Mouse (Mus musculus) ovary, adult 18-20 months (tissue): ENCODE data around the gene Dcakd.

Source experiments
- DNase-seq: peaks from one replicate; pipeline ENCODE4 v3.0.0; 2022; ENCODE audit warnings: low spot score, mixed read lengths

Gene Dcakd

DNA sequence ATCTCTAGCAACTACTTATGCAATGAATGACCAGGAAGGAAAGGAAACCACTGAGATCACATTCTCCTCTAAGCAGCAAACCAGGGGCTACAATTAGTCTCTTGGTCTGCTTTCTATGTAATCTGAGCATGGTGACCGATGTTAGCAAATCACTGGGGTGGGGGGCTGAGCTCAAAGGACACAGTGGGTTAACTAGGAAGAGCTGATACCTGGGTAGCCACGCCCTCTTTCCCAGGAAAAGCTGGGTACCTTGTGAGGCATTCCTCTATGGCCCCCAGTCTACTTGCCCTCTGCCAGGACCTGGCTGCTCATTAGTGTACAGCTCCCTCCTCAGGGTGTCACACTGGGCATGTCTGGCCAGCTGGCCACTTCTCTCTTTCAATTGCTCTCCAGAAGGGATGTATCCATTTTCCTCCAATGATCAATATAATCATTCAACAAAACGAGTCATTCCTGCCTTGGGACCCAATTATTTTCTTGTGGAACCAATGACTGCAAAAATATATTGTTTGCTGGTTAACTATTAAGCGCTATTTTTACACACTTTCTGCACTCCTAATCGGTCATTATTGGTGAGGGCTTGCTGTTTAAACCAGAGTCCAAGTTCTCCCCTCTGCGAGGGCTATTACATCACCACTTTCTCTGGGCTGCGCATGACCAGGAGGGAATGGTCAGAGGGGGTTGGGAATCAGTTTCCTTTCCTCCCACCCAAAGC lies 21.7 kb downstream of the Dcakd start:
- no peak for DNase-seq

DNA sequence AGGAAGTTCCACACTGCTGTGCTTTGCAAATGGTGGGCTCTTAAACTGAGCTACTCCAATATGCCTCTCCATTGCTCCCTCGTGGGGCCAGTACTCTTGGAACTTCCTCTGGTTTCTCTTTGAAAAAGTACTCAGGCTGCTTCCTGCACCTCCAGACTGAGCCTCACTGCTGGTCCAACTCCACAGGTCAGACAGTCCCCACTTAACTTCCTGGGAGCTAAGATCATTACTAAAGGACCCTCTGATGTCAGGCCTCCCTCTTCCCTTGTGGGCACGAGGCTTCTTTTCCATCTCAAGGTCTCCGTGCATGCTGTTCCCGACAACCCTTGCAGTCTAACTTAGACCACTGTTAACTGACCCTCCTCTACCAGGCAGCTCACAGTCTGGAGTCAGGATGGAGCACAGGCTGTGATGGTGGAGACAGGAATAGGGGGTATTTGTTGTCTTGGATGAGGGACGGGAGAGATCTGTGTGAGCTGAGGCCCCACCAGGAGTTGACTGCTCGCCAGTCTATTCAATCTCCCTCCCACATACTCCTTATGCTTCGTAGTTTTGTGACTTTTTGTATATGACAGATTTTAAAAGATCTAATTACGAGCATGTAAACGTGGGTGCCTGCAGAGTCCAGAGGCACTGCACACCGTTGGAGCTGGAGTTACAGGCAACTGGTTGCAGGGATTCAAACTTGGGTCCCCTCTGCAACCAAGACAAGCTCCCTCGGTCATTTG lies 22.7 kb downstream of the Dcakd start:
- DNase-seq: no peak

DNA sequence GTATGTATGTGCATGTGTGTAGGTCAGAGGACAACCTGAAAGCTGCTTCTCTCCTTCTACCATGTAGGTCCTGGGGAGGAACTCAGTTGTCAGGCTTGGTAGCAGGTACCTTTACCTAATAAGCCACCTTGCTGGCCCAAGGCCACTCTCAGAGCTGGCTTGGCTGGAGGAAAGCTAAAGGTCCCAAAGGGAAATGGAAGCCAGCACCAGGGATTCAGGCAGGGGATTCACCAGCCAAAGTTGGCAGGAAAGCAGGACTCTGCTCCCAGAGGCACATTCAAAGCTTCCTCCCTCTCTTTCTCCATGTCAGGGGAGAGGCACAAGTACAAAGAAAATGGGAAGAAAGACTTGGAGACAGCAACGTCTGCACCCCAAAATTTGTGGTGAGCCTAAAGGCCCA lies 23.3 kb downstream of the Dcakd start:
- DNase-seq: no peak

DNA sequence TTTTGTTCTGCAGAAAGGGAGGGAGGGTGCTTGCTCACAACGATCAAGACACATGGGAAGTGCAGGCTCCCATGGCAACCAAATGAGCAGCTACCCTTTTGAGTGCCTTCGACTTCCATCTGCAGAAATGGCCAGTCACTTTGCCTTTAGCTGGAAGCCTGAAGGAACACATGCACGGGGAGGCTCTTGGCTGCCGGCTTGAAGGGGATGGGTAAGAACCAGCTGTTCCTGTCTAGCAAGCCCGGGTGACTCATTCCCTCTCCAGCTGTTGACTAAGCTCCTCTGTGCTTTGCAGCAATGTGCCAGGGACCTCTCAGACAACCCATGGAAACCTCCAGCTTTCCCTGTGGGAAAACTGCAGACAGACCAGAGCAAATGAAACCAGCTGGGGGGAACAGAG lies 24.9 kb downstream of the Dcakd start:
- peak; percentile 77 for DNase-seq

DNA sequence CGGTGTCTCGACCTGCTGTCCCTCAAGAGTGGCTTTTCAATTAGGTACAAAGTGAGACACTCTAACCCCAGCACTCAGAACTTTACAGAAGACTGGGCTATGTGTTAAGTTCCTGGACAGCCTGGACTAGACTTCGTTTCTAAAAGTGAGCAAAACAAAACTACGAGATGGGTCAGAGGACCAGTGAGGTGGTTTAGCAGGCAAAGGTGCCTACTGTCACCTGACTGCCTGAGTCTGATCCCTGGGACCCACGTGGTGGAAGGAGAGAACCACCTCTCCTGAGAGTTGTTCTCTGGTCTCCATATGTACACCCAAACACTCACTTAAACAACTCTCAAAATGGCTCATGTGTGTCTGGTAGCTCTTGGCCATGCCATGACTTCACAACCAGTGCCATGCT lies 27.1 kb downstream of the Dcakd start:
- no peak for DNase-seq

DNA sequence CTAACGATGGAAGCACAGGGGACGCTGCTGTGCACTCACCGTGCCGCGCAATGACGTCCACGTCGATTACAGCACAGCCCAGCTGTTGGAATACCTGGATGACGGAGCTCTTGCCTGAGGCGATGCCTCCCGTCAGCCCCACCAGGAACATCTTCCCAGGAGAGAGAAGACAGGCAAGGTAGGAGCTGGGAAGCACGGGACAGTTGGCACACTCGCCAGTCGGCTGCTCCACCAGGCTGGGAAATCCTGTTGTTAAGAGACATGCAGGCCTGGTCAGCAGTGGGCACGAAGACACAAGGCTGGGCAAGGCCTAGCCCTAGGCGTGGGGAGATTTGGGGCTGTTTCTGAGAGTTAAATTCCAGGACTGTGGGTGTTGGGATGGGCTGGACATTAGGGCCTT lies 28.0 kb downstream of the Dcakd start:
- DNase-seq: no peak

DNA sequence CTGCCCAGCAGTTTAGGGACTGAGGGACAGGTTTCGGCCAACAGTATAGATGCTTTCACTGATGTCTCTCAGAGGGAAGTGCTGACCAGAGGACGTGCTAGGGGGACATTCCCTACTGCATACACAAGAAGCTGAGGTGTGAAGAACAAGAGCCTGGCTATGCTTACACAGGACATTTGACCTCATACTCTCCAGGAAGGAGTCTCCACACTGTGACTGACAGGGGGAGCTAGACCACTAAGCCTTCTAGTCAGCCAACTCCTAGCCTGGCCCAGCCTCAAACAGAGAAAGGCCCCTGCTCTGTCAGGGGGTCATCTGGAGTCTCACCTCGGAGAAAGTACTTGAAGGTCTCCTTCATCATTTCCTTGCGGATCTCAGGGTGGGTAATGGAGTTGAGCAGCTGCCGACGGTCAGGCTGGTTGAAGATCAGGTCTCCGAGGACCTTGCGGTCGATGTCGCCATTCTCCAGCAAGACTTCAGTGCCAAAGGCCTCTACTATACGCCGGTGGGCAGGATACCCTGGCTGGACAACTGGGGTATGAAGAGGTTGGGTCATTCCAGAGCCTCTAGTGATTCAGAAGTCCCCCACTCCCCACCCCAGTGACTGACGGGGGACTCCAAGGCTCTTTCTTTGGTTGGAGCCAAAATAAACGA lies 28.7 kb downstream of the Dcakd start:
- DNase-seq: no peak

DNA sequence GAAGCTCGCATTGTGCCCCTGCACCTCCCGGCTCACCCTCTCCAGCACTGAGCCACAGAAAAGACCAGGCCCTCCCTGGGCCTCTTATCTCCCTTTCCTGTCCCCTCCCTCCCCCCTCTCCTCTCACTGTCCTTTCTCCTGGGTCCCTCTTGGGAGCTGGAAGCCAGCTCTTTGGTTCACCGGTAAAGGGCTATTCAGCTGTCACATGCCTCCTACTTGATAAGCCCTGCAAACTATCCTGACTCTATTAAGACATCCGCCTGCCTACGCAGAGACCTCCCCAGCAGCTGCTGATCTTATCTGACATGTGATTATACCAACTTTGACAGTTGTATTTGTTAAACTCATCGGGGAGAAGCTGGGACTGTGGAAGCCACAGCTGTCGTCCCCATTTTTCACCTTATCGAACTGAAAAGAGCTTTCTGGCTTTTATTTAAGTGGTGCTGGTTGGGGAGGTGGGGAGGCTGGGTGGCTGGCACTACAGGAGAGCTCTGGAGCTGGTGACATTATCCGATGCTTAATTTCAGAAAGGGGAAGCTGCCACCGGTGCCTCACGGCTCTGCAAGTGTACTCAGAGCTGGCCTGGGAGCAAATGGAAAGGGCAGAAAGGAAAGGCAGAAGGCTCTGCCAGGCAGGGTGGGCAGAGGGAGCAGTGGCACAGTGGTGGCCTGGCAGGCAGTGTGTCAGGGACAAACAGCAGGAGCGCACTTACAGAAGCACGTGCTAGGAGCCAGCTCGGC lies 29.4 kb downstream of the Dcakd start:
- no peak for DNase-seq

DNA sequence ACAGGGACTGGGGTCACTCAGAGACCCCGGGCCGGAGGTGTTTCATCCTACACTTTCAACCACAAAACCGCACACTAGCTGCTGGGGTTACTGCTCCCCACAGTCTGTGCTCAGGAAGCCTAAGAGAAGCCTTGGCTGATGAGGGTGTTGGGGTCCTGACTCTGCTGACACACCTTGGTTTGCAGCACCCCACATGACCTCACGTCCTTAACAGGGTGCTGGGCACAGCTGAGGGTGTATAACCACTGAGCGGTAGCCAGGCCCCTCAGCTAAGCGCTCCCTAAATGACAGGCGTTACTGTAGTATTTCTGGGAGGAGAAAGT lies 29.9 kb downstream of the Dcakd start:
- DNase-seq: no peak

DNA sequence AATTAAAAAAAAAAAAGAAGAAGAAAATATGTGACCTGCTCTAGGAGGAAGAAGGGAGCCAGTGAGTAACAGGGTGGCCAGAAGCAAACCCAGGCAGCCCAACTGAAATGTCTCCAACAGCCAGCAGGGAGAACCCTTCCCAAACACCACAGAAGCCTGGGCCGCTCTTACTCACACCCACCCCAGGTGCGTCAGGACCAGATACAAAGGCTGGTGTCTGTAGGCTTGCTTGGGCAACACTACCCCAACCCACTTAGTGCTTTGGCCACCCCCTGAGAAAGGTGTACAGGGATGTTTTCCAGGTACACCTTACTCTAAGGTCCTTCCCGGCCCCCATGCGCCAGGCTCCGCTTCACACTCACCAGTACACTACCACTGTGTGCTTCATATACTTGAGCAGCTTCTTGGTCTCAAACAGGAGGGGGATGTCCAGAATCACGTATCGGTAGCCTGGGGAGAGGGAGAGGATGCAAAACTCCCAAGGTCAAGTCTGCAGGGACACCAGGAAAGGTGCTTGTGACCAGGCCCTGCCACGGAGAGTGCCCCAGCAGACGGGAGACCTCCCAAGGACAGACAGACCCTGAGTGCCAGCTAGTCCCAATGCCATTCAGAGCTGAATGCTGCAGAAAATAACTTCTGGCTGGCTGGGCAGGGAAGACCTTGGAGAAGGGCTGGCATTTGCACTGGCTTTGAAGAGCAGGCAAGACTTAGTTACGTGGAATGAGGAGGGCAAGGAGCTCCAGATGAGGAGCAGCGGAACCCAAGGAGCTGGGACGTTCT lies 31.0 kb downstream of the Dcakd start:
- peak; percentile 56 for DNase-seq

DNA sequence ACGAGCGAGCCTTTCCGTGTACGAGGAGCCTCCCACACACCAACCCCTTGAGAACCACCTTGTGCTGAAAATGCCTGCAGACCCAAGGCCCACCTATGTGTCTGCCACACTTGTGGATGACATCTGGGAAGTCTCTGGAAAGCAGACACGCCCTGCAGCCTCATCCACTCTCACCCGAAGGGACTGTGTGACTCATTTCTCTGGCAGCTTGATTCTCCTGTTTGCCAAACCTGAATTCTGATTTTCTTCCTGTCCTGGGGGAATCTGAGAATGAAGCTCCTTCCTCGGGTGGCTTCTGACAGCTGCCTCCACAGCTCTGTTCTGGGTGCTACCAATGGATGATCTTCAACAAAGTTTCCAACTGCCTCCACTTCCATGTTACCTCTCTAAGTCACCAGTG lies 31.7 kb downstream of the Dcakd start:
- no peak for DNase-seq

DNA sequence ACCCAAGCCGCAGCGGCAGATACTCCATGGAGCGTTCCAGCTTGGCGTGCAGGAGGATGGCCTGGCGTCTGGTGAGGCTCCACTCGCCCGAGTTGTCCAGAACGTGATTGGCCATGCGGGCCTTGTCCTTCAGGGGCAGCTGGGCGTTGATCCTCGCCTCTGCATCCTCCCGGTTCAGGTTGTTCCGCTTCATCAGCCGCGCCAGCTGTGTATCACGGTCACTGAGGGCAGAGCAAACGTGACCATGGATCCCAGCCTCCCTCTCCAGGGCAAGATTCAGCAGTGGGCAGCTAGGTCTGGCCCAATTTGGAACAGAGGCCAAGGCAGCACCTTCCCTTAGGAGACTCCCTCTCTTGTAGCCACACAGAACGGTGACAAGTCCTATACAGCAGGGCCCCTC lies 33.2 kb downstream of the Dcakd start:
- no peak for DNase-seq

DNA sequence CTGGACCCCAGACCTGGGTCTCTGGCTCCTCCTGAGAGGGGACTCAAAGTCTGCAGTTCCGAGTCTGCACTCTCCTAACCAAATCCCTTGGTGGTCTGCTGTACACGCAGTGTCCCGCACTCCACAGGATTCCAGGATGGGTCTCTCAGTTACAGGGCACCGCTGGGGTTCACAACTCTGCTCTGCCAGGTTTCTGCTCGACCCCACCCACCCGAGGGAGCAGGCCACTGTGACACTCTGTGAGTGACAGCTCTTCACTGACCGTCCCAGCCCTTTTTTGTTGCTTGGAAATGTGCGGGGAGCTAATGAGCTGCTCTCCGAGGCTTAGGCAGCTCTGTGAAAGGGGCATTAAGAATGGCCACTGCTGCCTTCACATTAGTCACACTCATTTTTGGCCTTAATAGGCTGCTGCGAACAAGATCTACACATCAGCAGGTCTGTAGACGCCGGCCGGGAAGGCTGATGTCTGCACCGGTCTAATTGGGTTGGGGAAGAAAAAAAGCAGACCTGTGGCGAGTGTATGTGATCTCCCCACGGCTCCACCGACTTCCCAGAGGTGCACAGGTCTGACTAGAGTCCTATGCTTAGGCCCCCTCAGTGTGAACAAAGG lies 34.6 kb downstream of the Dcakd start:
- no peak for DNase-seq

DNA sequence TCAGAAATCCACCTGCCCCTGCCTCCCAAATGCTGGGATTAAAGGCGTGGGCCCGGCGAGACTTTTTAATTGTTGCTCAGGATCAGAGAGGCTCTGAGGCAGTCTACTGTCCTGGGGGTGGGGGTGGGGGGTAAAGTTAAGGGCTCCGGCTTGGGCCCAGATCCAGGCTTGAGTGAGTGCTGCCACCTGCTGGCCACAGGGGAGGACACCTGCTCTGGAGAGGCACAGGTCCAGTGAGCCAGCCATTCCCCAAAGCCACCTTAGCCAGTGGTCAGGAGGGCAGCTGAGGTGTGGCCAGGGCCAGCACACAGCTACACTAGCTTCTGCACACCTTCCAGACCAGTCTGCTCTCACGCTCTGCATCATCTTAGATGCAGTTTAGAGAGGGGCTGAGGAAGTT lies 35.2 kb downstream of the Dcakd start:
- no peak for DNase-seq

DNA sequence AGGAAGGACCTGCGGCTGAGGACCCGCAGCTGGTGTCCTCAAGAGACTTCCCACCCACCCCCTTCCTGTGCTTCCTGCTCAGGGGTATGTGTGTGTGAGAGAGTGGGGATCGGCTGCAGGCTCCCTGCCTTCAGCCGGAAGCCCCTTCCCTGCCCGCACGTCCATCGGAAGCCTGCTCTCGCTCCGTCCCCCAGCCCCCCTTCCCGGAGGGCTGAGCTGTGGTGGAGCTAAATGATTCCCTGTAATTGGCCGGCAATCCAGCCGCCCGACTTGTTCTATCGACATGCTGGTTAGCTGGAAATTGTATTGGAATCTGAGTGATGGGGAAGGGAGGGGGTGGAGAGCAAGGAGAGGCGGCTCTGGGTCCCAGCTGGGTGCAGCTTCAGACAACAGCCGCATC lies 36.5 kb downstream of the Dcakd start:
- DNase-seq: no peak

DNA sequence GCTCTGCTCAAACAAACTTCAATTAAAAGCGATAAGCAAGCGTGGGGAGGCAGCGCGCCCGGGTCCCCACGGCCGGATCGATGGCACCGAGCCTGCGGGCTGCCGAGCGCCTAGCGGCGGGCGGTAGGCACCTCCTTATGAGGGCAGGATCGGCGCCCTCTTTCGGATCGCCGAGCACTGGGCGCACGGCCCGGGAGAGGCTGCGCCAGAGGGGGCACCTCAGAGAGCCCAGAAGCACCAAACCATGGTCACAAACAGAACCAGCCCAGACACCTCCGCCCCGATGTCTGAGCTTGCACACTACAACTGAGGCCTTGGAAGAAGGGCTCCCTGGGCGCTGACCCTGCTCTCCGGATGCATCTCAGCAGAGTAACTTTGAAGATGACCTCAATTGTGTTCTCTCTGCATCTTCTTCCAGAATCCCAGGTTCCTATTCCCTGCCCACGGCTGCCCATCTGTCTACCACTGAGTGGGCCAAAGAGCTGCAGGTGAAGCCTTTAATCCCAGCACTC lies 37.9 kb downstream of the Dcakd start:
- peak; percentile 28 for DNase-seq

DNA sequence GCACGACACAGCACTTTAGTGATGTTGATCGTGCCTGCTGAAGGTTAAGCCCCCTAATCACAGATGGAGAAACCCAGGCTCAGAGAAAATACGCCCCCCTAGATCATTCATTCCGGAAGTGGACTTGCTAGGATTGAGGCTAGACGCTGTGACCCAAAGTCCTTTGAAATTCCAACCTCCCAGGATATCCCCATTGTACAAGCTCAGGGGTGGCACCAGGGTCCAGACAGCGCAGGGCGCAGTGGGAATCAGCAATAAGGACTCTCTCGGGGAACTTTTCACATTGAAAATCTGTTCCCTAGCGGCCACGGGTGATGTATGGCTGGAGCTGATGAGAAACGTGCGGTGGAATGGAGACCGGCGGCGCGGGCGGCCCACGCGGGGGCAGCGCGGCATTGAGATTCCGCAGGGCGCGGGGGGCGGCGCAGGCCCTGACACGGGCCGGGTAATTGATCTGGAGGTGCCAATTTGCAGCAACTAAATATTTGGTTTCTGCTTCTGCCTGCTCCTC lies 38.4 kb downstream of the Dcakd start:
- DNase-seq: no peak

DNA sequence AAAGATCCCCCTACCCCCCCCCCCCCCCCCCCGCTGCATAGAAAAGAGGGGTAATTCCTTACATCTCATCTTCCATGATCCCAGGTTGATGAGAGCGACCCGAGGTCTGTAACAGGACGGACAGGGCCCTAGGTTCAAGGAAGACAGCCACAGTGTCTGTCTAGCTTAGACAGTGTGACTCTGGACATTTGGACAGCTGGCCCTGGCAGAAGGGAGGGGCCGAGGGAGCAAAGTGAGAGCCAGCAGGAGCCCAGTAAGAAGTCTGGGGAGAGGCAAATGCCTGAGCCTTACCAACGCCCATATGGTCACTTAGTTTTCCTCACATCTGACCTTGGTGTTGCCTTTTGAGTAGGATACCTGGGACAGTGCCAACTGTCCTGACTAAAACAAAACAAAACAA lies 43.0 kb downstream of the Dcakd start:
- DNase-seq: no peak

DNA sequence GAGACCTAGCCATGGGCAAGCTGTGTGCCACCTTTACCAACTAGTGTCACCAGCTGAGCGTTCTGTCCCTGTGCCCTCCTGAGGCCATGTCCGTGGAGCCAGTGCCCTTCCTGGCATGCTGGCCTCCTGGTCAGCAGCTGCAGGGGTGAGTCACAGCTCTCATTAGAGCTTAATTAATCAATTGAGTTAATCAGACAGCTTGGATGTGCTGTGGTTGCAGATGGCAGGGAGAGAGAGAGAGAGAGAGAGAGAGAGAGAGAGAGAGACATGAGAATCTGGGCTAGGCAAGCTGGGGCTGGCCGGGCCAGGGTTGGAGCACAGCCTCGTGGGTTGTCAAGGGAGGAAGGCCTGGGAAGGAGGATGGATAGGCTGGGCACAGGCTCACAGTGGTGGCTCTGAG lies 43.5 kb downstream of the Dcakd start:
- no peak for DNase-seq

DNA sequence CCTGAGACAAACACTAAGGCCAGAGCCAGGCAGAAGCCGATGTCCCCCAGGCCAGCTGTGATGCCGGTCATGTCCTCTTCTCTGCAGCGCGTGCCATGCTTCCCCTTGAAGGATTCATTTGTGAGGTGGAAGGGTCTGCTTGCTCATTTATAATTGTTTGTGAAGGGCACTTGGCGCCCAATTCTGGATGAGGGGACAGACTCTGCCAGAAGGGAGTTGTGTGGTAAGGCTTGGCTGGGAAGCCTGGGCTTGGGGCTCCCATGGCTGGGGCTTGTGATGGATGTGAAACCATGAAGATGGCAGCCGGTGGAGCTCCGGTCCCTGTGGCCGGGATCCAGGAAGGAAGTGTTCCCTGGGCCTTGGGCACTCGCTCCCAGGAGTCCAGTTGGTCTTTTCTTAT lies 44.0 kb downstream of the Dcakd start:
- no peak for DNase-seq
